Mouse (Mus musculus) intestine, postnatal 0 days (tissue): Measurements from ENCODE around the gene Terb2. TPM values are rescaled to one million over a fixed set of nuclear protein-coding genes. Genes with fewer than 3 reads are reported as not detected.
A peak's percentile ranks its signal among the peaks of the same experiment; 100 is the strongest.

Experiments
- ATAC-seq: fragments of 200-750 bp; cut with Nextera tagmentation; 2 replicates; pipeline ENCODE4 v1.8.0; 2017; ENCODE audit warnings: mild to moderate bottlenecking, moderate TSS enrichment, moderate library complexity
- H3K27ac ChIP-seq: fragments of 300-500 bp; sonication (generic); 2 replicates; pipeline ENCODE4 v1.5.1; 2014; ENCODE audit warnings: mild to moderate bottlenecking, low read depth, low read length, moderate library complexity
- H3K27me3 ChIP-seq: fragments of 300-500 bp; sonication (generic); replicated peaks from 2 replicates; pipeline ENCODE4 v1.6.1; 2014; ENCODE audit warnings: low read length, mixed read lengths; ENCODE audit not compliant: control insufficient read depth, insufficient read depth
- H3K36me3 ChIP-seq: fragments of 300-500 bp; sonication (generic); 2 replicates; pipeline ENCODE4 v1.6.1; 2014; ENCODE audit warnings: mild to moderate bottlenecking, moderate library complexity; ENCODE audit not compliant: control insufficient read depth, insufficient read depth
- H3K4me1 ChIP-seq: fragments of 300-500 bp; sonication (generic); replicated peaks from 2 replicates; pipeline ENCODE4 v1.6.1; 2014; ENCODE audit warnings: antibody characterized with exemption, low read length, mixed read lengths; ENCODE audit not compliant: control insufficient read depth, insufficient read depth
- H3K4me2 ChIP-seq: fragments of 300-500 bp; sonication (generic); replicated peaks from 2 replicates; pipeline ENCODE4 v1.6.1; 2014; ENCODE audit warnings: low read depth, mild to moderate bottlenecking, moderate library complexity
- H3K4me3 ChIP-seq: fragments of 300-500 bp; sonication (generic); 2 replicates; pipeline ENCODE4 v1.5.1; 2014; ENCODE audit warnings: low read depth, low read length
- H3K9ac ChIP-seq: fragments of 300-500 bp; sonication (generic); 2 replicates; pipeline ENCODE4 v1.6.1; 2014; ENCODE audit warnings: mild to moderate bottlenecking, low read depth, low read length
- H3K9me3 ChIP-seq: fragments of 300-500 bp; sonication (generic); 2 replicates; pipeline ENCODE4 v1.6.1; 2016; ENCODE audit warnings: mixed run types; ENCODE audit not compliant: control insufficient read depth
- CTCF ChIP-seq: sonication (generic); IDR thresholded peaks from 2 replicates; pipeline ENCODE4 v1.5.1; 2016; ENCODE audit warnings: low read depth, mild to moderate bottlenecking, control low read depth, antibody characterized with exemption, moderate library complexity
- WGBS: fragments of 180-500 bp; shearing (Covaris S2); extraction: QIAGEN DNeasy Blood & Tissue Kit; methylation state at CpG from one replicate; pipeline ENCODE4 v1.1.7; 2014; 5-methylcytosine and 5-hydroxymethylcytosine counted together
- polyA plus RNA-seq: library from polyadenylated mRNA; unstranded; fragments of >200 nt; fragmentation: Nextera tagmentation; extraction: Ambion mirVana; gene quantifications from 2 replicates; pipeline ENCODE4 v1.2.1, GENCODE M21; 2015

Gene Terb2
- polyA plus RNA-seq, 1 experiment from 2014 or later = not detected

GRCm38 (mm10) chr2:122233759-122234557 lies 47.9 kb downstream of the Terb2 start:
- H3K27ac ChIP-seq = peak overlapping the region; percentile 77
- no peaks in the 10 kb centered on the region for H3K36me3 ChIP-seq
- H3K27me3 ChIP-seq = no peaks in the 10 kb centered on the region
- H3K4me2 ChIP-seq = peak overlapping the region; percentile 85
- peak overlapping the region; percentile 61 for H3K4me3 ChIP-seq
- no peaks in the 10 kb centered on the region for H3K9me3 ChIP-seq
- peak overlapping the region; percentile 56 for H3K9ac ChIP-seq
- ATAC-seq = peak; percentile 26
- no peaks in the 10 kb centered on the region for H3K4me1 ChIP-seq
- WGBS = 9% methylated on average over 26 of the region's 26 CpGs
- no peak for TF ChIP-seq CTCF

GRCm38 (mm10) chr2:122234611-122235288 lies 48.7 kb downstream of the Terb2 start, which contains the start of gene Sord:
TSS of gene Sord (plus strand) at chr2:122234749.
- ATAC-seq = peak; percentile 81
- TF ChIP-seq CTCF = 0 out of 2 replicates have a peak, but pooled peaks have one; percentile 7
- WGBS = under 1% methylated on average over 35 of the region's 35 CpGs

GRCm38 (mm10) chr2:122235425-122235824 lies 49.4 kb downstream of the Terb2 start:
- peak overlapping the region; percentile 77 for H3K27ac ChIP-seq
- H3K4me1 ChIP-seq = no peaks in the 10 kb centered on the region
- no peak for TF ChIP-seq CTCF
- no peaks in the 10 kb centered on the region for H3K9me3 ChIP-seq
- no peak overlapping the region for H3K9ac ChIP-seq
- H3K27me3 ChIP-seq = no peaks in the 10 kb centered on the region
- H3K4me3 ChIP-seq = peak overlapping the region; percentile 61
- peak overlapping the region; percentile 85 for H3K4me2 ChIP-seq
- H3K36me3 ChIP-seq = no peaks in the 10 kb centered on the region
- ATAC-seq = peak; percentile 25; the same call in 1 of the 2 replicates
- WGBS = 36% methylated on average over 2 of the region's 2 CpGs

More at GRCm38 (mm10) chr2:122234611-122235288, 48.7 kb downstream of the Terb2 start, which contains the start of gene Sord:
- Histone ChIP-seq H3K4me3 (peak within 1 kb of the TSS; percentile 61), H3K27me3 (no peaks in the 10 kb centered on the region), H3K36me3 (no peaks in the 10 kb centered on the region), H3K4me1 (no peaks in the 10 kb centered on the region), H3K4me2 (peak within 1 kb of the TSS; percentile 85), H3K9me3 (no peaks in the 10 kb centered on the region), H3K27ac (peak within 1 kb of the TSS; percentile 77), H3K9ac (peak within 1 kb of the TSS; percentile 56)

GRCm38 (mm10) chr2:122236321-122236720 lies 50.2 kb downstream of the Terb2 start:
- Histone ChIP-seq H3K4me3 (no peak overlapping the region), H3K4me1 (no peaks in the 10 kb centered on the region), H3K9ac (no peak overlapping the region), H3K27ac (no peak overlapping the region), H3K27me3 (no peaks in the 10 kb centered on the region), H3K9me3 (no peaks in the 10 kb centered on the region), H3K36me3 (no peaks in the 10 kb centered on the region), H3K4me2 (peak overlapping the region; percentile 85)
- no peak for ATAC-seq
- TF ChIP-seq CTCF = no peak

- Histone ChIP-seq H3K27ac (no peak overlapping the region), H3K27me3 (no peaks in the 10 kb centered on the region), H3K4me1 (no peaks in the 10 kb centered on the region), H3K36me3 (no peaks in the 10 kb centered on the region), H3K4me2 (no peak overlapping the region), H3K9ac (no peak overlapping the region), H3K9me3 (no peaks in the 10 kb centered on the region), H3K4me3 (no peak overlapping the region)
- TF ChIP-seq CTCF = no peak
- ATAC-seq = no peak
- 85% methylated on average over 2 of the region's 2 CpGs for WGBS
Observed at GRCm38 (mm10) chr2:122237891-122238470, 51.9 kb downstream of the Terb2 start.

- Histone ChIP-seq H3K4me3 (no peak overlapping the region), H3K9ac (no peak overlapping the region), H3K4me2 (no peak overlapping the region), H3K9me3 (no peaks in the 10 kb centered on the region), H3K27ac (peak overlapping the region; percentile 60), H3K4me1 (no peaks in the 10 kb centered on the region), H3K27me3 (no peaks in the 10 kb centered on the region), H3K36me3 (no peaks in the 10 kb centered on the region)
- no peak for TF ChIP-seq CTCF
- no peak for ATAC-seq
Observed at GRCm38 (mm10) chr2:122240735-122241134, 54.7 kb downstream of the Terb2 start.
